Mouse (Mus musculus): ENCODE measurements around the gene Parp11.

GRCm38 (mm10) chr6:127443910-127444309 is 2.7 kb upstream of the Parp11 start:
- TF ChIP-seq POLR2A (IDR thresholded peaks at IDR 0.05; ENCODE audit: extremely low read depth, insufficient read depth, low read length): no peak
- TF ChIP-seq CTCF (IDR thresholded peaks at IDR 0.05; ENCODE audit: extremely low read depth, insufficient read depth, low read length): no peak

Measured in cortical plate, adult 2 months (tissue).